Mouse (Mus musculus) kidney, embryonic 14.5 days (tissue): Measurements from ENCODE around the gene Pgghg. TPM values are rescaled to one million over a fixed set of nuclear protein-coding genes. Genes with fewer than 3 reads are reported as not detected.

Experiments used
- ATAC-seq: fragments of 200-750 bp; cut with Nextera tagmentation; 2 replicates; pipeline ENCODE4 v1.8.0; 2017; ENCODE audit warnings: moderate number of reproducible peaks, mild to moderate bottlenecking, moderate TSS enrichment, moderate library complexity; ENCODE audit not compliant: low FRiP score, low TSS enrichment
- H3K27ac ChIP-seq: fragments of 300-500 bp; sonication (generic); 2 replicates; pipeline ENCODE4 v1.5.1; 2014; ENCODE audit warnings: low read depth, mild to moderate bottlenecking, low read length, moderate library complexity, mixed read lengths
- H3K27me3 ChIP-seq: fragments of 300-500 bp; sonication (generic); 2 replicates; pipeline ENCODE4 v1.6.1; 2014; ENCODE audit warnings: mild to moderate bottlenecking, low read length; ENCODE audit not compliant: control insufficient read depth, insufficient read depth
- H3K36me3 ChIP-seq: fragments of 300-500 bp; sonication (generic); 2 replicates; pipeline ENCODE4 v1.6.1; 2014; ENCODE audit warnings: low read length, mixed read lengths; ENCODE audit not compliant: control insufficient read depth, insufficient read depth
- H3K4me1 ChIP-seq: fragments of 300-500 bp; sonication (generic); 2 replicates; pipeline ENCODE4 v1.6.1; 2014; ENCODE audit warnings: low read length, mixed read lengths; ENCODE audit not compliant: control insufficient read depth, insufficient read depth
- H3K4me2 ChIP-seq: fragments of 300-500 bp; sonication (generic); replicated peaks from 2 replicates; pipeline ENCODE4 v1.6.1; 2014; ENCODE audit warnings: low read depth, mild to moderate bottlenecking, low read length
- H3K4me3 ChIP-seq: fragments of 300-500 bp; sonication (generic); 2 replicates; pipeline ENCODE4 v1.5.1; 2014; ENCODE audit warnings: mild to moderate bottlenecking, low read length
- H3K9ac ChIP-seq: fragments of 300-500 bp; sonication (generic); 2 replicates; pipeline ENCODE4 v1.6.1; 2014; ENCODE audit warnings: low read depth, mild to moderate bottlenecking, low read length, moderate library complexity
- H3K9me3 ChIP-seq: fragments of 300-500 bp; sonication (generic); 2 replicates; pipeline ENCODE4 v1.6.1; 2016; ENCODE audit warnings: low read length; ENCODE audit not compliant: control insufficient read depth
- WGBS: fragments of 180-500 bp; shearing (Covaris S2); extraction: QIAGEN DNeasy Blood & Tissue Kit; methylation state at CpG from one replicate; pipeline ENCODE4 v1.1.7; 2014; 5-methylcytosine and 5-hydroxymethylcytosine counted together
- polyA plus RNA-seq: library from polyadenylated mRNA; unstranded; fragments of >200 nt; fragmentation: Nextera tagmentation; extraction: Ambion mirVana; gene quantifications from 2 replicates; pipeline ENCODE4 v1.2.1, GENCODE M21; 2014

The Pgghg gene
- polyA plus RNA-seq, 1 experiment from 2014 or later: 20.5 TPM

- Histone ChIP-seq H3K4me2 (peak overlapping the region; percentile 71), H3K9me3 (no peaks in the 10 kb centered on the region), H3K4me3 (peak overlapping the region; percentile 46), H3K27ac (peak overlapping the region; percentile 86), H3K9ac (peak overlapping the region; percentile 73), H3K27me3 (no peaks in the 10 kb centered on the region), H3K36me3 (peaks cover 23% of the 10 kb centered on the region), H3K4me1 (peaks cover 15% of the 10 kb centered on the region; the same call in 1 of the 2 replicates)
- WGBS: 54% methylated on average over 9 of the region's 9 CpGs
- ATAC-seq: no peak; the same call in 1 of the 2 replicates
Measured at GRCm38 (mm10) chr7:140942341-140942740, 1.1 kb downstream of the Pgghg start.

DNA sequence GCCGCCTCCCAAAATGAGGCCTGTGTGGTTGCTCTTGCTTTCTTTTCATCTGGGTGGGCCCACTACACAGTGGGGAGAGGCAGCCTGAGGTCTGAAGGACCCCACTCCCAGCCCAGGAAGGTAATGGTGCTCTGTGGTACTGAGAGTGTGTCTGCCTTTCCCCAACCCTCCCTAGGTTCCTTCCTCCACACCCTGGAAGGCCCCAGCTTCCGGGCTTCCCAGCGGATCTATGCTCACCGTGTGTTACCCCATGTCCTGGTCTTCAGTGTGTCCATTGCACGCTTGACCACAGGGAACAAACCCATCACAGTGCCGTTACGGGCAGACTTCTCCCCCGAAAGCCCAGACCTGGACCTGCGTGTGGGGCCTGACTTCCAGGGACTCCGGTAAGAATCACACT is 1.6 kb downstream of the Pgghg start:
- Histone ChIP-seq H3K27me3 (no peaks in the 10 kb centered on the region), H3K4me1 (peaks cover 15% of the 10 kb centered on the region; the same call in 1 of the 2 replicates), H3K27ac (no peak overlapping the region), H3K4me3 (no peak overlapping the region), H3K36me3 (peaks cover 27% of the 10 kb centered on the region), H3K9ac (no peak overlapping the region), H3K4me2 (no peak overlapping the region), H3K9me3 (no peaks in the 10 kb centered on the region)
- ATAC-seq: no peak
- WGBS: 91% methylated on average over 10 of the region's 10 CpGs

- Histone ChIP-seq H3K9ac (no peak overlapping the region), H3K4me3 (no peak overlapping the region), H3K9me3 (no peaks in the 10 kb centered on the region), H3K4me1 (peaks cover 15% of the 10 kb centered on the region; the same call in 1 of the 2 replicates), H3K36me3 (peaks cover 32% of the 10 kb centered on the region), H3K27me3 (no peaks in the 10 kb centered on the region), H3K4me2 (no peak overlapping the region), H3K27ac (no peak overlapping the region)
- 82% methylated on average over 4 of the region's 4 CpGs for WGBS
- ATAC-seq: no peak
Measured at GRCm38 (mm10) chr7:140943356-140943755, 2.2 kb downstream of the Pgghg start.

GRCm38 (mm10) chr7:140944236-140944635 is 3.0 kb downstream of the Pgghg start:
- no peak overlapping the region for H3K4me3 ChIP-seq
- peaks cover 13% of the 10 kb centered on the region; the same call in 1 of the 2 replicates for H3K4me1 ChIP-seq
- 88% methylated on average over 7 of the region's 7 CpGs for WGBS
- H3K27me3 ChIP-seq: no peaks in the 10 kb centered on the region
- H3K36me3 ChIP-seq: peaks cover 40% of the 10 kb centered on the region
- H3K9ac ChIP-seq: no peak overlapping the region
- H3K9me3 ChIP-seq: no peaks in the 10 kb centered on the region
- H3K4me2 ChIP-seq: no peak overlapping the region
- H3K27ac ChIP-seq: no peak overlapping the region
- ATAC-seq: no peak

DNA sequence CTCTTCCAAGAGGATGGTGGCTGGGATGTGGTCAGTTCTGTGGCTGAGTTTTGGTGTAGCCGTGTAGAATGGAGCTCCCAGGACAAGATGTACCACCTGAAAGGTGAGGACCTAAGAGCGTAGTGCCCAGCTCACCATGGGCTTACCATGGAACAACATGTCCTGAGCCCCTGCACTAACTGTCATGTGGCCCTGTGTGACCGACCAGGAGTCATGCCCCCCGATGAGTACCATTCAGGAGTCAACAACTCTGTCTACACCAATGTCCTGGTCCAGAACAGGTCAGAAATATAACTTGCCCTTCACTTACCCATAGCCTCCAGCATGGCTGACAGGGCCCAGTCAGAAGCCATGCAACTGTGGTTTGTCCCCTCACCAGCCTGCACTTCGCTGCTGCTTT is 4.1 kb downstream of the Pgghg start:
- Histone ChIP-seq H3K4me2 (no peak overlapping the region), H3K4me1 (peaks cover 11% of the 10 kb centered on the region; the same call in 1 of the 2 replicates), H3K9ac (no peak overlapping the region), H3K27ac (no peak overlapping the region), H3K27me3 (no peaks in the 10 kb centered on the region), H3K36me3 (peaks cover 47% of the 10 kb centered on the region), H3K9me3 (no peaks in the 10 kb centered on the region), H3K4me3 (no peak overlapping the region)
- no peak for ATAC-seq
- 96% methylated on average over 5 of the region's 5 CpGs for WGBS

DNA sequence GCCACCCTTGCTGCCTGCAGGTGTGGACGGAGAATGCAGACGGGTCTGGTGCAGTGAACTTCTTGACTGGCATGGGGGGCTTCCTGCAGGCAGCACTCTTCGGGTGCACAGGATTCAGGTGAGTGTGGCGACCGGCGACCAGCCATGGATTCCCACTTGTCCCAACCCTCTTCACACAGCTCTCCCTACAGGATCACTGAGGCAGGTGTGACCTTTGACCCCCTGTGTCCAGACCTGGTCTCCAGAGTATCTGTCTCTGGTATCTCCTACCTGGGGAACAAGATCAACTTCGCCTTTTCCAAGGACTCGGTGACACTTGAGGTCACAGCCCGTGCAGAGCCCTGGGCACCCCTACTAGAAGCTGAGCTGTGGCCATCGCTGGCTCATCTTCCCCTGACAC is 5.1 kb downstream of the Pgghg start:
- H3K9me3 ChIP-seq: no peaks in the 10 kb centered on the region
- peaks cover 47% of the 10 kb centered on the region for H3K36me3 ChIP-seq
- no peak overlapping the region for H3K9ac ChIP-seq
- H3K27ac ChIP-seq: no peak overlapping the region
- no peaks in the 10 kb centered on the region for H3K27me3 ChIP-seq
- 93% methylated on average over 10 of the region's 10 CpGs for WGBS
- no peak for ATAC-seq
- H3K4me2 ChIP-seq: no peak overlapping the region
- no peak overlapping the region for H3K4me3 ChIP-seq
- peaks cover 17% of the 10 kb centered on the region for H3K4me1 ChIP-seq

GRCm38 (mm10) chr7:140946980-140947379 is 5.8 kb downstream of the Pgghg start:
- H3K27ac ChIP-seq: no peak overlapping the region
- no peaks in the 10 kb centered on the region for H3K27me3 ChIP-seq
- H3K9me3 ChIP-seq: no peaks in the 10 kb centered on the region
- no peak overlapping the region for H3K4me3 ChIP-seq
- H3K4me2 ChIP-seq: no peak overlapping the region
- ATAC-seq: no peak
- H3K9ac ChIP-seq: no peak overlapping the region
- 55% methylated on average over 7 of the region's 7 CpGs for WGBS
- peaks cover 18% of the 10 kb centered on the region for H3K4me1 ChIP-seq
- peaks cover 47% of the 10 kb centered on the region for H3K36me3 ChIP-seq

GRCm38 (mm10) chr7:140948161-140948560 is 7.0 kb downstream of the Pgghg start:
- 88% methylated on average over 8 of the region's 8 CpGs for WGBS
- peaks cover 18% of the 10 kb centered on the region for H3K4me1 ChIP-seq
- ATAC-seq: no peak

GRCm38 (mm10) chr7:140949255-140949654 is 8.1 kb downstream of the Pgghg start:
- 87% methylated on average over 6 of the region's 6 CpGs for WGBS
- no peak overlapping the region for H3K27ac ChIP-seq
- H3K36me3 ChIP-seq: peaks cover 52% of the 10 kb centered on the region
- peaks cover 24% of the 10 kb centered on the region for H3K4me1 ChIP-seq
- no peak overlapping the region for H3K4me2 ChIP-seq
- no peaks in the 10 kb centered on the region for H3K9me3 ChIP-seq
- no peaks in the 10 kb centered on the region for H3K27me3 ChIP-seq
- no peak overlapping the region for H3K9ac ChIP-seq
- H3K4me3 ChIP-seq: no peak overlapping the region
- no peak for ATAC-seq

More at GRCm38 (mm10) chr7:140948161-140948560, 7.0 kb downstream of the Pgghg start:
- Histone ChIP-seq H3K36me3 (peaks cover 51% of the 10 kb centered on the region), H3K4me2 (no peak overlapping the region), H3K27me3 (no peaks in the 10 kb centered on the region), H3K9ac (no peak overlapping the region), H3K4me3 (no peak overlapping the region), H3K27ac (no peak overlapping the region), H3K9me3 (no peaks in the 10 kb centered on the region)
